Mouse (Mus musculus): Measurements from ENCODE around the gene Gm29797. TPM values are rescaled to one million over a fixed set of nuclear protein-coding genes. Genes with fewer than 3 reads are reported as not detected.

Gene Gm29797
- polyA plus RNA-seq, 1 experiment from 2014 or later = not detected

DNA sequence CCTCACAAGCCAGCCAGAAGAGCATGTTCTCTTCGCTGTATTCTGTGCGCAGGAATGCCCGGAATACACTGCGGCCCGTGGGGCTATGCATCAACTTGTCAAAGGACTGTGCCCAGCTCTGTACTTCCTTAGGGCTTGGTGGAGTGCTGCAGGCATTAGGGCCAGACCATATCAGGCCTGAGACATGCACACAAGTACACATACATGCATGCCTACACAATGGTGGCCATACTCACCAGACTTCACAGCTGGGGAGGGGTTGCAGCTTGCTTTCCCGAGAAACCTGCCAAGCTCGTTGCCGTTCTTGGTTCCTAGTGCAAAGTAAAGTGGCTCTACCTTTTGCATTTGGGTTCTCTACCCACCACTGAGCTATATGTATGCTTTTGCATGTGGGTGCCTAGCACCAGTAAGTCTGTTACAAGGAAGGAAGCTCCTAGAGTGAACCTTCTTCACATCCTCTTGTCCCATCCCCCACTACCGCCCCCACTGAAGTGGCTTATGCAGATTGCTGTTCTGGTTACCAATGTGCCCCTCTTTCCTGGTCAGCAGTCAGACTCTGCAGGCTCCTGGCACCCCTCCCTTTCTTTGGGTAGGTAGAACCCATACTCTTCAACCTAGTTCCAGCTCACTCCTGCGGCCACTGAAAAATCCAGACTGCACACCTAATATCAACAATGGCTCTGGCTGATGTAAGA lies 32.8 kb downstream of the Gm29797 start:
- Histone ChIP-seq H3K4me1 (replicated peaks) (peaks cover 30% of the 10 kb centered on the region), H3K27ac (replicated peaks) (no peak overlapping the region)
- no peak for ATAC-seq (ENCODE audit: low FRiP score, low read depth)

DNA sequence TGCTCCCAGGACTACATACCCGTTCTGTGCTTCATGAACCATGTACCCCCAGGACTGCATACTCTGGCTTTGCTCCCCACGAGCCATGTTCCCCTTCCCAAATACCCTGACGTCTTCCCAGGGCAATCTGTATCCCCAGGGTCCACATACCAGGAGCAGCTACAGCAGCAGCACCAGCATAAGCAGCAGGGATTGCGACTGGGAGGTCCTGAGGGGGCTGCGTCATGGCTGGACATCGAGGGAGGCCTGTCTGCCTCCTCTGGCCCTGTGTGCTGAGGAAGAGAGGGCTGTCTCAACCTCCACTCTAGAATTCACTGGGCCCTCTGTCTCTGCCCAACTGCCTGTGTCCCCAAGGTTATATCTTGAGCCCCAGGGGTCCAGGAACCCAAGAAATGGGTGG lies 34.2 kb downstream of the Gm29797 start:
- no peak overlapping the region for H3K9ac ChIP-seq
- no peak overlapping the region for H3K4me2 ChIP-seq
- WGBS = 93% methylated on average over 6 of the region's 6 CpGs
- H3K36me3 ChIP-seq = peaks cover 14% of the 10 kb centered on the region; the same call in 1 of the 2 replicates
- no peaks in the 10 kb centered on the region for H3K27me3 ChIP-seq
- H3K4me3 ChIP-seq = no peak overlapping the region
- peaks cover 31% of the 10 kb centered on the region for H3K4me1 ChIP-seq (replicated peaks)
- no peak for ATAC-seq (ENCODE audit: low FRiP score, low read depth)
- no peaks in the 10 kb centered on the region for H3K9me3 ChIP-seq
- no peak overlapping the region for H3K27ac ChIP-seq (replicated peaks)

More for the DNA sequence above, 32.8 kb downstream of the Gm29797 start:
- Histone ChIP-seq H3K4me3 (no peak overlapping the region), H3K9ac (no peak overlapping the region), H3K36me3 (peaks cover 24% of the 10 kb centered on the region; the same call in 1 of the 2 replicates), H3K27me3 (no peaks in the 10 kb centered on the region), H3K9me3 (no peaks in the 10 kb centered on the region), H3K4me2 (no peak overlapping the region)
- 93% methylated on average over 10 of the region's 10 CpGs for WGBS

DNA sequence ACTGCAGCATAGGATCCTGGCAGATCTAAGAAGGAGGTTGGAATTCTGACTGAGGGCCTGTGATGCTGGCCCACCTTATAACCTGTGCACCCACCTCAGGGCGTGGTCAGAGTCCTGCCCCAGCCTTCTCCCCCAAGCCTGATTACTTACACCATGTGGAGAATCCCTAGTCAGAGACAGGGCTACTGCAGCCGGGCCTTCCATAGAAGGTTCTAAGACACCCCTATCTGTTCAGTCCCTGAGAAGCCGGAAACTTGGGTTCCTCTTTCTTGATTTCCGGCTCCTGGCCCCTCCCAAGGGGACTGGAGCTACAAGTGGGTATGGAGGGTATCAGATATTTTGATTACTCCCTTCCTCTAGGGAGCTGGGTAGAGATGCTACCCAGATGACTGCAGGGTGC lies 34.7 kb downstream of the Gm29797 start:
- no peaks in the 10 kb centered on the region for H3K9me3 ChIP-seq
- no peak overlapping the region for H3K27ac ChIP-seq (replicated peaks)
- no peak for ATAC-seq (ENCODE audit: low FRiP score, low read depth)
- WGBS = 92% methylated on average over 4 of the region's 4 CpGs
- no peak overlapping the region for H3K4me3 ChIP-seq
- no peak overlapping the region for H3K9ac ChIP-seq
- H3K4me2 ChIP-seq = no peak overlapping the region
- peaks cover 31% of the 10 kb centered on the region for H3K4me1 ChIP-seq (replicated peaks)
- peaks cover 13% of the 10 kb centered on the region; the same call in 1 of the 2 replicates for H3K36me3 ChIP-seq
- no peaks in the 10 kb centered on the region for H3K27me3 ChIP-seq

DNA sequence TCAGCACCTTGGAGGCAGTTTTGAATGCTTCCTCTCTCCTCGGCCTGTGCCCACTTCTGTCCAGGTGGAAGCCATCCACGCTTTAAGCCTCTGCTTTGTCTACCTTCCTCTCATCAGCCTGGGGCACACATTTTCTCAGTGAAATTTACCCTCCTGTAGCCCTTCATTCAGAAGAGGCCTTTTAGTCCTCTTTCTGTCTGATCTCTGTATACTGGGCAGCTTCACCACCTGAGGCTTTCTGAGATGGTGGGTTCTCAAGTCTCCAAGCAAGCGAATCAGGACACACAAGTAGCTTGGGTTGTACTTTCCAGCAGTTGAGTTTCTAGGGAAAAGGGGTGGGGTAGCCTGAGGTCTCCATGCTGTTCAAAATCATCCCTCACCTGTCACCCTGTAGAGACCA lies 35.5 kb downstream of the Gm29797 start:
- Histone ChIP-seq H3K4me2 (peak overlapping the region; percentile 84), H3K27ac (replicated peaks) (no peak overlapping the region), H3K27me3 (no peaks in the 10 kb centered on the region), H3K4me1 (replicated peaks) (peaks cover 31% of the 10 kb centered on the region), H3K4me3 (peak overlapping the region; percentile 68), H3K36me3 (peaks cover 9% of the 10 kb centered on the region; the same call in 1 of the 2 replicates), H3K9ac (peak overlapping the region; percentile 81; the same call in 1 of the 2 replicates), H3K9me3 (no peaks in the 10 kb centered on the region)
- 98% methylated on average over 3 of the region's 3 CpGs for WGBS
- ATAC-seq (ENCODE audit: low FRiP score, low read depth) = no peak

DNA sequence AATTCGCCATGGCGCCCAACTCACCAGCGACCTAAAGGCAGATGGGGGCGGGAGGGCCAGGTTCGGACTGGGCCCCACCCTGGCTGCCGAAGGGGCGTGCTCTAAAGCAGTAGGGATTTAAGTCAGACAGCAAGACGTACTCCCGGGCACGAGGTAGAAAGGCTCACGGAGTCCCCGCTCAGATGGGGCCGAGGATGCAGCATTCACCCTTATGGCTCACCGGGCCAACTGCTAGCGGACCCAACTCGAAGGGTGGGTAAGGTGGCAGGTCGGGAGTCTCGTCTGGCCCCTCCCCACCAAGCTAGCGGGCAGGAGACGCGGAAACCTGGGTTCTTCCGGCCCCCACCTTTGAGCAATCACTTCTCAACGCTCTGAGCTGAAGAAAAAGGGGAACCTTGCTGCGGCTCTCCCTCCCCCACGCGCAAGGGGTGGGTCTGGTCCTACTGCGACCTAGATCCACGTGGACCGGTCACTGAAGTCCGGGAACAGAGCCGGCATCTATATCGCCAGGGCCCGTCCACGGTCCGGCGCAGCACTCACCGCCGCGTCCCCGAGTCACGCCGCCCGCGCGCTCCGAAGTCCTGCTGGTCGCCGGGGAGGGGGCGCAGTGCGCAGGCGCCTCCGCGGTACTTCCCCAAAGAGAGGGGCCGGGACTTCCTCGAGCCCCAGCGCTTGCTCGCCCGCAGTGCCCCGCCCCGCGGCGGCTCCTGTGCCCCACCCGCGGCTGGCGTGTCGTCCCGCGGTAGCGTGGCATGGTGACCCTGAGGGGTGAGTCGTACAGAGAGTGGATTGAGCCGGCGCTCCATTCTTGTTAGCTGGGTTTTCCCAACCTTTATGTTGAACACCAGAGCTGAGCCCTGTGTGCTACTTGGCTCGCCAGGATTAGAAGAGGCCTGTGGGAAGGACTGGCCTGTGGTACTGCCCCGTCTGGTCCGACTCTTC lies 36.8 kb downstream of the Gm29797 start, which contains the start of gene Rgs19:
TSS of gene Rgs19 (minus strand) at position 639 of the 942 bp plus-strand sequence.
- Histone ChIP-seq H3K4me1 (replicated peaks) (peaks cover 31% of the 10 kb centered on the region), H3K36me3 (0 out of 2 replicates have a peak, but pooled peaks cover 2% of the 10 kb centered on the region), H3K4me3 (peak within 1 kb of the TSS; percentile 68), H3K9ac (peak within 1 kb of the TSS; percentile 81), H3K4me2 (peak within 1 kb of the TSS; percentile 84), H3K27me3 (no peaks in the 10 kb centered on the region), H3K27ac (replicated peaks) (peak within 1 kb of the TSS; percentile 70), H3K9me3 (no peaks in the 10 kb centered on the region)
- peak; percentile 85 for ATAC-seq (ENCODE audit: low FRiP score, low read depth)
- WGBS = 1% methylated on average over 71 of the region's 75 CpGs

DNA sequence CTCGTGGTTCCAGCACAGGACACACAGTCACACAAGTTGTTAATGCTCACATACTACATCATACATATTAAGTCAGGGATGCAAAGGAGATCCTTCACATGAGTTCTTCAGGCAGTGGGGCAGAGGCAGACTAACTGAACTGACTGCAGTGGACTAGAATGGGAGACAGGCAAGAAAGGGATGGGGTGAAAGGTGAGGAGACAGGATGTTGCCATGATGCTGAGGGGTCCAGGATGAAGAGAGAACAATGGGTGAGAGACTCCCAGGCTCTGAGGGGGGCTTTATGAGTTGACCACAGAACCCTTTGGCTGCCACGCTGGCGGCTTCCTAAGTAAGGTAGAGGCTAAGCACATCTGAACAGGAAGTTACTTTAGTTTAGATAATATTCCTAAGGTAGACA lies 37.7 kb downstream of the Gm29797 start:
- Histone ChIP-seq H3K27ac (replicated peaks) (no peak overlapping the region), H3K9me3 (no peaks in the 10 kb centered on the region), H3K27me3 (no peaks in the 10 kb centered on the region), H3K4me2 (peak overlapping the region; percentile 84), H3K4me1 (replicated peaks) (peaks cover 31% of the 10 kb centered on the region), H3K36me3 (no peaks in the 10 kb centered on the region), H3K4me3 (0 out of 2 replicates have a peak overlapping the region, but pooled peaks have one; percentile 68), H3K9ac (no peak overlapping the region)
- WGBS = 86% methylated on average over 3 of the region's 3 CpGs
- no peak for ATAC-seq (ENCODE audit: low FRiP score, low read depth)

DNA sequence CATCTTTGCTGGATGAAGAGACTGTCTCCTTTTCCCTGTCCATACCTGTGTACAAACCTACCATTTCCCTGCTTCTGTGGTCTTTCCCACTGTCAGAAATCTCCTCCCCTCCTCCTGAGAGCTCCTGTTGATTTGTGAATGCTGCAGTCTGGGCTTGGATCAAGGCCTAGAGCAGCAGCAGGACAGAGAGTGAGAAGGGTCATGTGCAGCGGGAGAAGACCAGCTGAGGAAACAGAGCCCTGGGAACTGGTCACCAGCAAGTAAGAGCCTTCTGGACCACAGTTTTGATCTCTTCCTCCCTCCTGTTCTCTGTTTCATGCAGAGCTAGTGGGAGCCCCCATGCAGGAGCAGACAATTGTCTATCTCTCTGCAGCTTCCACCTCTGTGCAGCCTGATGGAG lies 38.9 kb downstream of the Gm29797 start:
- no peaks in the 10 kb centered on the region for H3K36me3 ChIP-seq
- WGBS = 69% methylated on average over 1 of the region's 1 CpGs
- peaks cover 31% of the 10 kb centered on the region for H3K4me1 ChIP-seq (replicated peaks)
- H3K4me2 ChIP-seq = no peak overlapping the region
- no peak overlapping the region for H3K9ac ChIP-seq
- H3K27me3 ChIP-seq = no peaks in the 10 kb centered on the region
- H3K9me3 ChIP-seq = no peaks in the 10 kb centered on the region
- ATAC-seq (ENCODE audit: low FRiP score, low read depth) = no peak
- no peak overlapping the region for H3K4me3 ChIP-seq
- no peak overlapping the region for H3K27ac ChIP-seq (replicated peaks)

DNA sequence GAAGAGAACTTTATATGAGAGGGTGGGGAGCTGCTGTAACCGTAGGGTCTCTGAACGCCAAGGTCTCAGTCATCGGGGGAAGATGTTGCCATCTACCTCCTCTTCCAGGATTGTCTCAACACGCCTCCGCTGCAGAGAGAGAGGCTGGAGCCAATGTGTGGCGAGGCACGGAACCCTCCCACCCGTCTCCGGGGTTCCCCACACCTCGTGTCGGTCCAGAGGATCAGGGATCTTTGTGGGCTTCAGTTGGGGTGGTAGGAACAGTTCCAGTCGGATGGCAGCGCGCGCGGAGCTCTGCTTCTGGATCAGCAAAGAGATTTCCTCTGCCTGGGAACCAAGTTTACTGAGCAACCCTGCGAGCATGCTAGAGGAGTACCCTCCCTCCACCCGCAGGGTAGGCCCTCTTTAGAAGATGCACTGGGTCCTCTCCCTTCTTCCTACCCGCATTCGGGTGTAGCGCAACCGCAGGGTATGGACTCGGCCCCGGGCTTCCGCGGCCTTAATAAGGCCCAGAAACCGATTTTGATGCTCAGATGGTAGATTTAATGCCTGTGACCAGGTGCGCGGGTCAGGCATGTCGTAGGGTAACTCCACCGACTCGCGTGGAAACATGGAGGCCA lies 40.1 kb downstream of the Gm29797 start:
- Histone ChIP-seq H3K27me3 (no peaks in the 10 kb centered on the region), H3K9me3 (no peaks in the 10 kb centered on the region), H3K27ac (replicated peaks) (no peak overlapping the region), H3K4me2 (no peak overlapping the region), H3K4me1 (replicated peaks) (peaks cover 23% of the 10 kb centered on the region), H3K9ac (no peak overlapping the region), H3K36me3 (no peaks in the 10 kb centered on the region), H3K4me3 (no peak overlapping the region)
- WGBS = 78% methylated on average over 33 of the region's 33 CpGs
- no peak for ATAC-seq (ENCODE audit: low FRiP score, low read depth)

DNA sequence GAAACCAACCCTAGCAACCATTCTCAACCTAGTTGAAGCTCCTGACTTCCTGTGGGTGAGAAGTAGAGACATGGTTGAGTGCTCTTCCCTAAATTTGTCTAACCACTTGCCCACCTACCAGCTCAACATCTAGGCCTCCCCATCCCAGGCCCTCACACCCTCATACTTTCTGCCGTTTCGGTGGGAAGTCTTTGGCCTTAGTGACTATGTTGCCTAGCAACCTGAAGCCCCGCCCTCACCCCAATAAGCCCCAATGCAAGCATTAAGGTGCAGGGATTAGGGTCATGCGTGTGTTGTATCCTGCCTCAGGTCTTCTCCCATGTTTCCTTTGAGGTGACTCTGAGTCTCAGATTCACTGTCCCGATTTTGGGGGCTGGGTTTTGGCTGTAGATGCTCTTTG lies 41.4 kb downstream of the Gm29797 start, which contains the start of gene Lkaaear1:
TSS of gene Lkaaear1 (minus strand) at position 202 of the 400 bp plus-strand sequence.
- no peak within 1 kb of the TSS for H3K4me2 ChIP-seq
- no peaks in the 10 kb centered on the region for H3K27me3 ChIP-seq
- 47% methylated on average over 5 of the region's 5 CpGs for WGBS
- no peak within 1 kb of the TSS for H3K27ac ChIP-seq (replicated peaks)
- no peaks in the 10 kb centered on the region for H3K36me3 ChIP-seq
- peaks cover 9% of the 10 kb centered on the region for H3K4me1 ChIP-seq (replicated peaks)
- ATAC-seq (ENCODE audit: low FRiP score, low read depth) = no peak
- H3K9me3 ChIP-seq = no peaks in the 10 kb centered on the region
- no peak within 1 kb of the TSS for H3K9ac ChIP-seq
- H3K4me3 ChIP-seq = no peak within 1 kb of the TSS

DNA sequence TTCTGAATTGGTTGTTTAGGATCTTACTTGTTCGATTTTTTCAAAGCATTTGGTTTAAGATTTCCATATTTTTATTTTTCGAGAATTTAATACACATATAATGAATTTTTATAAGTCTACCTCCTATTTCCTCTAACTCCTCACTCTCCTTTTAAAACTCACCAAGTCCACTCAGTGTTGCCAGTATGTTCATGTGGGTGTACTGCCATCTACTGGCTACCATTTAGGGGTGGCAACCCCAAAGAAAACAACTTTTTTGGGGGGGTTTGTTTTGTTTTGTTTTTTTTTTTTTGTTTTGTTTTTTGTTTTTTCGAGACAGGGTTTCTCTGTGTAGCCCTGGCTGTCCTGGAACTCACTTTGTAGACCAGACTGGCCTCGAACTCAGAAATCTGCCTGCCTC lies 49.8 kb downstream of the Gm29797 start:
- Histone ChIP-seq H3K4me3 (no peak overlapping the region), H3K27ac (replicated peaks) (no peak overlapping the region), H3K4me2 (no peak overlapping the region), H3K9me3 (no peaks in the 10 kb centered on the region), H3K9ac (no peak overlapping the region), H3K36me3 (no peaks in the 10 kb centered on the region), H3K4me1 (replicated peaks) (no peaks in the 10 kb centered on the region), H3K27me3 (no peaks in the 10 kb centered on the region)
- 37% methylated on average over 4 of the region's 4 CpGs for WGBS
- no peak for ATAC-seq (ENCODE audit: low FRiP score, low read depth)

Measured in hindbrain, embryonic 15.5 days (tissue).